Comparison of ENCODE assay signal across 8 mouse cellular contexts in the genomic region with DNA sequence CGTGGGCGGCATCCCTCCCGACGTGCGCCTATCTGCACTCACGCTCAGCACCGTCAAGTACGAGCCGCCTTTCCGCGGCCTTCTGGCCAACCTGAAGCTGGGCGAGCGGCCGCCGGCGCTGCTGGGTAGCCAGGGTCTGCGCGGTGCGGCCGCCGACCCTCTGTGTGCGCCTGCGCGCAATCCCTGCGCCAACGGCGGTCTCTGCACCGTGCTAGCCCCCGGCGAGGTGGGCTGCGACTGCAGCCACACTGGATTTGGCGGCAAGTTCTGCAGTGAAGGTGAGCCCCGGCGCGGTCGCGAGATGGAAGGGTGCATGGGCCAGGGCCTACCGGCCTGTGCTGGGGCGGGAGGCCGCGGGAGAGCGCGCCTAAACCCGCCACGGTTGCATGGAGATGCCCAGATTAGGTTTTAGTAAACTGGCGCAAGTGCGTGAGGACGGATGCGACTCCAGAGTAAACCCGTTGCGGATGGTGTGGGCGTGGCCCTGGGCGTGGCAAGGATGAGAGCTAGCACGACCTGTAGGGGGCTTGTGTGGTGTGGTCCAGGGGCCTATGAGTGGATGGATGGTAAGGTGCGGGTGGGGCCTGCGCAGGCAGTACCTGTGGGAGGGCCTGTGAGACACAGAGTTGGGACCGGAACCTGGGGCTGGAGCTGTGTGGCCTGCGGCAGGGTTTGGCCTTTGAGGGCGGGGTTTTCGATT. TPM values are rescaled to one million over a fixed set of nuclear protein-coding genes. Genes with fewer than 3 reads are reported as not detected.
DNase-seq lines count a peak whose midpoint lies in the region; ATAC-seq lines count a peak whose summit lies in the region.

No protein-coding gene starts in this region.

- no peaks in the 10 kb centered on the region for H3K36me3 ChIP-seq in kidney, embryonic 14.5 days (ENCODE audit: control insufficient read depth, insufficient read depth, low read length)
- no peaks in the 10 kb centered on the region for H3K36me3 ChIP-seq in embryonic facial prominence, embryonic 10.5 days (replicated peaks)
- H3K36me3 ChIP-seq in limb, embryonic 10.5 days = no peaks in the 10 kb centered on the region

- peak; percentile 61; the same call in 1 of the 2 replicates for ATAC-seq in kidney, embryonic 14.5 days (ENCODE audit: low FRiP score, low TSS enrichment)

- H3K4me2 ChIP-seq in kidney, embryonic 14.5 days (replicated peaks; ENCODE audit: low read depth, low read length) = peak overlapping the region; percentile 54

- no peak overlapping the region for H3K27ac ChIP-seq in kidney, embryonic 14.5 days (ENCODE audit: low read depth, low read length)
- no peak overlapping the region for H3K27ac ChIP-seq in embryonic facial prominence, embryonic 10.5 days (replicated peaks)
- no peak overlapping the region for H3K27ac ChIP-seq in limb, embryonic 10.5 days

- H3K9me3 ChIP-seq in kidney, embryonic 14.5 days (ENCODE audit: control insufficient read depth, low read length) = no peaks in the 10 kb centered on the region
- no peaks in the 10 kb centered on the region for H3K9me3 ChIP-seq in embryonic facial prominence, embryonic 10.5 days
- H3K9me3 ChIP-seq in limb, embryonic 10.5 days (replicated peaks) = no peaks in the 10 kb centered on the region

- WGBS in kidney, embryonic 14.5 days = under 1% methylated on average over 58 of the region's 60 CpGs
- under 1% methylated on average over 60 of the region's 60 CpGs for WGBS in embryonic facial prominence, embryonic 10.5 days
- WGBS in limb, embryonic 10.5 days = under 1% methylated on average over 60 of the region's 60 CpGs

- H3K4me3 ChIP-seq in kidney, embryonic 14.5 days (ENCODE audit: low read length) = peak overlapping the region; percentile 36
- peak overlapping the region; percentile 57 for H3K4me3 ChIP-seq in embryonic facial prominence, embryonic 10.5 days
- peak overlapping the region; percentile 49 for H3K4me3 ChIP-seq in limb, embryonic 10.5 days

- peaks cover 14% of the 10 kb centered on the region for H3K4me1 ChIP-seq in kidney, embryonic 14.5 days (ENCODE audit: control insufficient read depth, insufficient read depth, low read length)
- peaks cover 25% of the 10 kb centered on the region for H3K4me1 ChIP-seq in embryonic facial prominence, embryonic 10.5 days
- peaks cover 19% of the 10 kb centered on the region for H3K4me1 ChIP-seq in limb, embryonic 10.5 days

- H3K9ac ChIP-seq in kidney, embryonic 14.5 days (ENCODE audit: low read depth, low read length) = 0 out of 2 replicates have a peak overlapping the region, but pooled peaks have one; percentile 12

- no peak for DNase-seq in kidney, adult 18-20 months
- DNase-seq in embryonic facial prominence, embryonic 10.5 days (ENCODE audit: low spot score) = peak; percentile 73
- DNase-seq in limb, embryonic 10.5 days (ENCODE audit: low spot score) = peak; percentile 67
- peak; percentile 60 for DNase-seq in neural tube, embryonic 10.5 days (ENCODE audit: extremely low spot score, low spot score)
- no peak for DNase-seq in ovary, postnatal 10 days (ENCODE audit: low spot score)
- no peak for DNase-seq in c-Kit-positive CD71-positive TER-119-positive erythroid progenitor cells, embryonic 14.5 days (ENCODE audit: low spot score)
- no peak for DNase-seq in adrenal gland, adult 8-10 months

- peaks cover 63% of the 10 kb centered on the region for H3K27me3 ChIP-seq in kidney, embryonic 14.5 days (ENCODE audit: control insufficient read depth, insufficient read depth, low read length)
- peaks cover 87% of the 10 kb centered on the region for H3K27me3 ChIP-seq in embryonic facial prominence, embryonic 10.5 days (replicated peaks; ENCODE audit: low read depth, poor library complexity, severe bottlenecking)
- H3K27me3 ChIP-seq in limb, embryonic 10.5 days (ENCODE audit: low read depth, poor library complexity, severe bottlenecking) = peaks cover 84% of the 10 kb centered on the region

RNA-seq across cellular contexts. Expression of a gene that starts 10.1 kb away (rescaled TPM):
- polyA plus RNA-seq in kidney, embryonic 14.5 days (2014; fragmentation: Nextera tagmentation; extraction: Ambion mirVana) = 5.4 and 8.4 TPM in 2 replicates
- 1.9 TPM in 2 replicates for polyA plus RNA-seq in embryonic facial prominence, embryonic 10.5 days (2016; fragmentation: Nextera tagmentation; extraction: Ambion mirVana)
- 0.78 and 1.5 TPM in 2 replicates for polyA plus RNA-seq in limb, embryonic 10.5 days (2016; fragmentation: Nextera tagmentation; extraction: Ambion mirVana)
- total RNA-seq in adrenal gland, adult 8-10 months (2022) = 10 to 100 TPM in 3 of 4 experiments, 1 to 10 TPM in 1; 8.8 to 12.5 (median 11.5) TPM

RNA-seq across cellular contexts. Expression of a gene that starts 29.5 kb away (rescaled TPM):
- 77.1 and 78.6 TPM in 2 replicates for polyA plus RNA-seq in kidney, embryonic 14.5 days (2014; fragmentation: Nextera tagmentation; extraction: Ambion mirVana)
- polyA plus RNA-seq in embryonic facial prominence, embryonic 10.5 days (2016; fragmentation: Nextera tagmentation; extraction: Ambion mirVana) = 14.2 and 18.6 TPM in 2 replicates
- polyA plus RNA-seq in limb, embryonic 10.5 days (2016; fragmentation: Nextera tagmentation; extraction: Ambion mirVana) = 14.6 and 16.7 TPM in 2 replicates
- total RNA-seq in adrenal gland, adult 8-10 months (2022) = 10 to 100 TPM; 31.5 to 52.2 (median 34.5) TPM

RNA-seq across cellular contexts. Expression of a gene that starts 44.5 kb away (rescaled TPM):
- 15.7 and 16.4 TPM in 2 replicates for polyA plus RNA-seq in kidney, embryonic 14.5 days (2014; fragmentation: Nextera tagmentation; extraction: Ambion mirVana)
- polyA plus RNA-seq in embryonic facial prominence, embryonic 10.5 days (2016; fragmentation: Nextera tagmentation; extraction: Ambion mirVana) = 1.1 and 2.2 TPM in 2 replicates
- polyA plus RNA-seq in limb, embryonic 10.5 days (2016; fragmentation: Nextera tagmentation; extraction: Ambion mirVana) = 2.5 and 3.0 TPM in 2 replicates
- total RNA-seq in adrenal gland, adult 8-10 months (2022) = 100 to 1,000 TPM in 2 of 4 experiments, 10 to 100 TPM in 2; 47.6 to 119 (median 92.8) TPM

Comparison
In these comparisons a context has a peak if more than half of its experiments do, and no peak if none do; other contexts are left out.
1. DNase-seq: peak in embryonic facial prominence, embryonic 10.5 days (single experiment), limb, embryonic 10.5 days (single experiment) and neural tube, embryonic 10.5 days (single experiment); none in kidney, adult 18-20 months (single experiment), ovary, postnatal 10 days (single experiment), c-Kit-positive CD71-positive TER-119-positive erythroid progenitor cells, embryonic 14.5 days (single experiment) and adrenal gland, adult 8-10 months (single experiment).
2. Peak in every context shown above with its lines, with median percentiles within 50 percentile points of each other: H3K4me3 ChIP-seq.